Mouse (Mus musculus) spleen, adult 2 months (tissue): ENCODE results near the gene Slc15a4. TPM values are rescaled to one million over a fixed set of nuclear protein-coding genes. Genes with fewer than 3 reads are reported as not detected.

Source experiments
- DNase-seq, 2 experiments: peaks; one replicate each; pipeline versions ENCODE4 v3.0.0 to v3.0.0-alpha.2; 2012 to 2021; ENCODE audit warnings: low spot score in 2 of 2, low read depth in 1 of 2
- H3K27ac ChIP-seq: fragments of 200-500 bp; 2 replicates; pipeline ENCODE4 v1.5.1; 2012; ENCODE audit warnings: low read length, inconsistent platforms; ENCODE audit not compliant: insufficient read depth
- H3K27me3 ChIP-seq: fragments of 200-500 bp; 2 replicates; pipeline ENCODE4 v1.6.1; 2012; ENCODE audit warnings: mild to moderate bottlenecking, moderate library complexity, low read length, inconsistent platforms; ENCODE audit not compliant: control insufficient read depth, insufficient read depth
- H3K36me3 ChIP-seq: fragments of 200-500 bp; 2 replicates; pipeline ENCODE4 v1.6.1; 2012; ENCODE audit warnings: mild to moderate bottlenecking, low read length, inconsistent platforms; ENCODE audit not compliant: control insufficient read depth, insufficient read depth
- H3K4me1 ChIP-seq: fragments of 200-500 bp; 2 replicates; pipeline ENCODE4 v1.6.1; 2011; ENCODE audit warnings: inconsistent platforms; ENCODE audit not compliant: control insufficient read depth, insufficient read depth, insufficient read length
- H3K4me3 ChIP-seq: fragments of 200-500 bp; 2 replicates; pipeline ENCODE4 v1.5.1; 2011; ENCODE audit warnings: mild to moderate bottlenecking, inconsistent platforms; ENCODE audit not compliant: insufficient read depth, insufficient read length; ENCODE audit errors: extremely low read depth
- CTCF ChIP-seq: fragments of 200-500 bp; IDR thresholded peaks from 2 replicates; pipeline ENCODE4 v1.5.1; 2011; ENCODE audit warnings: mild to moderate bottlenecking, inconsistent platforms; ENCODE audit not compliant: insufficient read depth, insufficient read length, insufficient replicate concordance; ENCODE audit errors: extremely low read depth
- POLR2A ChIP-seq: fragments of 200-500 bp; IDR thresholded peaks from 2 replicates; pipeline ENCODE4 v1.6.1; 2011; ENCODE audit warnings: low read depth, low read length, inconsistent platforms
- WGBS: fragments of 180-500 bp; shearing (Covaris S2); methylation state at CpG from one replicate; pipeline ENCODE4 v1.1.7; 2018; 5-methylcytosine and 5-hydroxymethylcytosine counted together
- polyA plus RNA-seq: library from polyadenylated mRNA; depleted of rRNA; stranded (reverse); fragments of >200 nt; gene quantifications from 2 replicates; pipeline ENCODE4 v1.2.3, GENCODE M21; 2012

Slc15a4 gene
- polyA plus RNA-seq, 1 experiment, result 69.0 TPM

- Histone ChIP-seq H3K4me3 (peak overlapping the region; percentile 1; the same call in 1 of the 2 replicates), H3K27me3 (no peaks in the 10 kb centered on the region), H3K36me3 (peaks cover 15% of the 10 kb centered on the region), H3K4me1 (peaks cover 52% of the 10 kb centered on the region), H3K27ac (peak overlapping the region; percentile 94)
- peak in 1 of 2 experiments; percentile 61 for DNase-seq
- no peak for TF ChIP-seq CTCF
- 24% methylated on average over 1 of the region's 1 CpGs for WGBS
These were observed 20.8 kb downstream of the Slc15a4 start for GRCm38 (mm10) chr5:127611881-127612280.

- no peaks in the 10 kb centered on the region for H3K27me3 ChIP-seq
These were observed 21.7 kb downstream of the Slc15a4 start for GRCm38 (mm10) chr5:127610787-127611509.

GRCm38 (mm10) chr5:127609191-127609714 lies 23.4 kb downstream of the Slc15a4 start:
- TF ChIP-seq CTCF (no peak), POLR2A (no peak)
- H3K27me3 ChIP-seq, result no peaks in the 10 kb centered on the region
- H3K4me1 ChIP-seq, result peaks cover 52% of the 10 kb centered on the region
- no peak overlapping the region for H3K4me3 ChIP-seq
- 89% methylated on average over 7 of the region's 7 CpGs for WGBS
- peaks cover 28% of the 10 kb centered on the region for H3K36me3 ChIP-seq
- peak overlapping the region; percentile 31 for H3K27ac ChIP-seq
- no peak for DNase-seq

More at GRCm38 (mm10) chr5:127610787-127611509, 21.7 kb downstream of the Slc15a4 start:
- Histone ChIP-seq H3K4me1 (peaks cover 52% of the 10 kb centered on the region), H3K27ac (peak overlapping the region; percentile 94), H3K4me3 (peak overlapping the region; percentile 24), H3K36me3 (peaks cover 19% of the 10 kb centered on the region)
- TF ChIP-seq POLR2A (no peak; the same call in 1 of the 2 replicates), CTCF (no peak)
- WGBS, result 15% methylated on average over 6 of the region's 6 CpGs
- DNase-seq, result peak; percentile 68 to 70

- TF ChIP-seq POLR2A, result no peak
- TF ChIP-seq CTCF, result no peak
- no peak for DNase-seq
- H3K4me3 ChIP-seq, result no peak overlapping the region
- WGBS, result 74% methylated on average over 2 of the region's 2 CpGs
- H3K36me3 ChIP-seq, result peaks cover 41% of the 10 kb centered on the region
- peak overlapping the region; percentile 27; the same call in 1 of the 2 replicates for H3K27ac ChIP-seq
- peaks cover 38% of the 10 kb centered on the region for H3K4me1 ChIP-seq
- H3K27me3 ChIP-seq, result no peaks in the 10 kb centered on the region
These were observed 25.2 kb downstream of the Slc15a4 start for GRCm38 (mm10) chr5:127607507-127607906.

GRCm38 (mm10) chr5:127602996-127603395 lies 29.7 kb downstream of the Slc15a4 start:
- WGBS, result 96% methylated on average over 5 of the region's 5 CpGs
- H3K4me1 ChIP-seq, result peaks cover 5% of the 10 kb centered on the region; the same call in 1 of the 2 replicates
- no peaks in the 10 kb centered on the region for H3K27me3 ChIP-seq
- TF ChIP-seq CTCF (no peak), POLR2A (no peak)
- H3K4me3 ChIP-seq, result no peak overlapping the region
- no peak overlapping the region for H3K27ac ChIP-seq
- DNase-seq, result no peak
- H3K36me3 ChIP-seq, result peaks cover 72% of the 10 kb centered on the region

GRCm38 (mm10) chr5:127596862-127597261 lies 35.8 kb downstream of the Slc15a4 start:
- no peaks in the 10 kb centered on the region for H3K4me1 ChIP-seq
- no peak overlapping the region for H3K4me3 ChIP-seq
- H3K27ac ChIP-seq, result no peak overlapping the region
- DNase-seq, result no peak
- no peak for TF ChIP-seq CTCF
- no peak for TF ChIP-seq POLR2A
- H3K36me3 ChIP-seq, result peaks cover 80% of the 10 kb centered on the region
- H3K27me3 ChIP-seq, result no peaks in the 10 kb centered on the region
- 69% methylated on average over 7 of the region's 7 CpGs for WGBS

GRCm38 (mm10) chr5:127595676-127596075 lies 37.0 kb downstream of the Slc15a4 start:
- no peak for DNase-seq
- H3K36me3 ChIP-seq, result peaks cover 74% of the 10 kb centered on the region
- 73% methylated on average over 3 of the region's 3 CpGs for WGBS

More at GRCm38 (mm10) chr5:127595676-127596075, 37.0 kb downstream of the Slc15a4 start:
- H3K27ac ChIP-seq, result no peak overlapping the region
- H3K27me3 ChIP-seq, result no peaks in the 10 kb centered on the region
- no peaks in the 10 kb centered on the region for H3K4me1 ChIP-seq
- H3K4me3 ChIP-seq, result no peak overlapping the region
- TF ChIP-seq CTCF (no peak), POLR2A (no peak)
